Mouse (Mus musculus) stomach, embryonic 16.5 days (tissue): ENCODE measurements at regions not wholly inside any gene's neighbourhood (a gene's known extent, or its start where the extent isn't known, plus 50 kb on each side); places are given as distances from the start of the nearest gene placed in this dataset.

Experiments used
- ATAC-seq: fragments of 200-750 bp; cut with Nextera tagmentation; 2 replicates; pipeline ENCODE4 v1.8.0; 2017; ENCODE audit warnings: moderate number of reproducible peaks, moderate TSS enrichment; ENCODE audit not compliant: insufficient read depth, low FRiP score
- H3K27ac ChIP-seq: fragments of 300-500 bp; sonication (generic); 2 replicates; pipeline ENCODE4 v1.5.1; 2014; ENCODE audit warnings: low read length
- H3K27me3 ChIP-seq: fragments of 300-500 bp; sonication (generic); 2 replicates; pipeline ENCODE4 v1.6.1; 2014; ENCODE audit warnings: low read length, control low read depth, mixed read lengths; ENCODE audit not compliant: control insufficient read depth, insufficient read depth
- H3K36me3 ChIP-seq: fragments of 300-500 bp; sonication (generic); 2 replicates; pipeline ENCODE4 v1.6.1; 2014; ENCODE audit warnings: low read length; ENCODE audit not compliant: control insufficient read depth, insufficient read depth
- H3K4me1 ChIP-seq: fragments of 300-500 bp; sonication (generic); 2 replicates; pipeline ENCODE4 v1.6.1; 2014; ENCODE audit warnings: low read length, control low read depth, mixed read lengths; ENCODE audit not compliant: control insufficient read depth, insufficient read depth
- H3K4me2 ChIP-seq: fragments of 300-500 bp; sonication (generic); 2 replicates; pipeline ENCODE4 v1.6.1; 2014; ENCODE audit warnings: low read depth, low read length, mixed read lengths
- H3K4me3 ChIP-seq: fragments of 300-500 bp; sonication (generic); replicated peaks from 2 replicates; pipeline ENCODE4 v1.5.1; 2014; ENCODE audit warnings: mild to moderate bottlenecking, low read length
- H3K9ac ChIP-seq: fragments of 300-500 bp; sonication (generic); 2 replicates; pipeline ENCODE4 v1.6.1; 2014; ENCODE audit warnings: low read length
- H3K9me3 ChIP-seq: fragments of 300-500 bp; sonication (generic); replicated peaks from 2 replicates; pipeline ENCODE4 v1.6.1; 2016; ENCODE audit warnings: low read length, control low read depth; ENCODE audit not compliant: control insufficient read depth
- WGBS: fragments of 180-500 bp; shearing (Covaris S2); extraction: QIAGEN DNeasy Blood & Tissue Kit; methylation state at CpG from one replicate; pipeline ENCODE4 v1.1.7; 2014; 5-methylcytosine and 5-hydroxymethylcytosine counted together

DNA sequence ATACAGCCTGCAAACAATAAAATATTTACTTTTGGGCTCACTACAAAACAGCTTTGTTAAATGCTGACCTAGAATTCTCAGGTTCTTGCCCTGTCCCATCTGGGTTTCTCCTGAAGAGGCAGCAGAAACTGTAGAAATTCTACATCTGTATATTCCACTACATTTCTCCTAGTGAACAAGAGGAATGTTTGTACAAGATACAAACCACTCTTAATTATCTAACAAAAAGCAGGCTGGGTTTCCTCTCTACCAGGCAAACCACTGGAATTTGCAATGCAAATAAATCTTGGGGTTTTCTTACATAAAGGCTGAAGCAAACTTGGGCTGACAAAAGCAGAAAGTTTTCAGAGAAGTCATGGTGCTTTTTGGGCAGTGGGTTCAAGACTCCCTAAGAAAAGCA lies 67.7 kb upstream of the Magi3 start:
- H3K9ac ChIP-seq, result no peak overlapping the region
- peaks cover 5% of the 10 kb centered on the region for H3K4me1 ChIP-seq
- peak overlapping the region; percentile 87 for H3K27ac ChIP-seq
- no peak overlapping the region for H3K4me3 ChIP-seq
- no peak for ATAC-seq
- no peak overlapping the region for H3K4me2 ChIP-seq
- H3K9me3 ChIP-seq, result no peaks in the 10 kb centered on the region
- no peaks in the 10 kb centered on the region for H3K27me3 ChIP-seq
- no peaks in the 10 kb centered on the region for H3K36me3 ChIP-seq

- H3K27me3 ChIP-seq, result no peaks in the 10 kb centered on the region
- no peak overlapping the region for H3K27ac ChIP-seq
- H3K9ac ChIP-seq, result no peak overlapping the region
- H3K36me3 ChIP-seq, result no peaks in the 10 kb centered on the region
- H3K9me3 ChIP-seq, result no peaks in the 10 kb centered on the region
- no peak for ATAC-seq
- 89% methylated on average over 2 of the region's 2 CpGs for WGBS
- H3K4me3 ChIP-seq, result no peak overlapping the region
- peaks cover 5% of the 10 kb centered on the region for H3K4me1 ChIP-seq
- H3K4me2 ChIP-seq, result no peak overlapping the region
Measured at GRCm38 (mm10) chr3:104284961-104285360, 64.8 kb upstream of the Magi3 start.

- Histone ChIP-seq H3K4me2 (no peak overlapping the region), H3K27me3 (no peaks in the 10 kb centered on the region)
- 60% methylated on average over 5 of the region's 5 CpGs for WGBS
Measured at GRCm38 (mm10) chr3:104283855-104284254, 63.7 kb upstream of the Magi3 start.

GRCm38 (mm10) chr3:104279505-104279904 lies 59.3 kb upstream of the Magi3 start:
- Histone ChIP-seq H3K4me3 (no peak overlapping the region), H3K4me2 (no peak overlapping the region), H3K27ac (no peak overlapping the region), H3K9ac (no peak overlapping the region), H3K9me3 (no peaks in the 10 kb centered on the region), H3K4me1 (no peaks in the 10 kb centered on the region), H3K27me3 (no peaks in the 10 kb centered on the region), H3K36me3 (no peaks in the 10 kb centered on the region)
- ATAC-seq, result no peak
- 42% methylated on average over 6 of the region's 6 CpGs for WGBS

More at GRCm38 (mm10) chr3:104283855-104284254, 63.7 kb upstream of the Magi3 start:
- H3K4me3 ChIP-seq, result no peak overlapping the region
- H3K36me3 ChIP-seq, result no peaks in the 10 kb centered on the region
- H3K27ac ChIP-seq, result no peak overlapping the region
- ATAC-seq, result no peak
- H3K9ac ChIP-seq, result no peak overlapping the region
- no peaks in the 10 kb centered on the region for H3K9me3 ChIP-seq
- peaks cover 5% of the 10 kb centered on the region for H3K4me1 ChIP-seq

DNA sequence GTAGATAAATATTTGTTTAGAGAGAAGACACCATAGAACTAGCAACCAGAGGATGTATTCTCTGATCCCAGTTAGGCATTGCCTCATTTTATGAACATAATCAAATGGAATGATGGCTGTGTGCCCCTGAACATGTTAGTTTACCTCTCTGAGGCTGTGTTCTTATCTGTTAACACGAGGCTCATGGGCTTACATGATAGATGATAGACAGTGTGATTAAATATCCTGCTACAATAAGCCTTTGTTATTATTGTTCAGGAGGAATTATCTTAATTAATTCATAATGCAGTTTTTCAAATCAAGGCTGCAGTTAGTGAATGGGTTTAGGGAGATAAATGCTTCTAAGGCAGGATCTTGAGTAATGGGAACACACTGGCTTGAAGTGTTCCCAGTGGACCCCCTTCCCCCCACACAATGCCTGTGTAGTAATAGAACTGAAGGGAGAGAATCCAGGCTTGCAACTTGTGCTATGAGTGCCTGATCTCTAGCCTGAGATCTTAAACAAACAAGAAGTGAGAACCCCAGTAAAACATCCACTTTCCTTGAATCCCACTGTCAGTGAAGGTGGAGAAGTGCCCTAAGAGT lies 54.6 kb upstream of the Magi3 start:
- WGBS, result 13% methylated on average over 1 of the region's 1 CpGs
- ATAC-seq, result no peak
- no peaks in the 10 kb centered on the region for H3K4me1 ChIP-seq
- H3K9ac ChIP-seq, result no peak overlapping the region
- no peaks in the 10 kb centered on the region for H3K36me3 ChIP-seq
- H3K4me2 ChIP-seq, result no peak overlapping the region
- no peak overlapping the region for H3K4me3 ChIP-seq
- H3K27ac ChIP-seq, result no peak overlapping the region
- no peaks in the 10 kb centered on the region for H3K9me3 ChIP-seq
- H3K27me3 ChIP-seq, result no peaks in the 10 kb centered on the region

GRCm38 (mm10) chr3:104274084-104274483 lies 53.9 kb upstream of the Magi3 start:
- H3K36me3 ChIP-seq, result no peaks in the 10 kb centered on the region
- H3K9me3 ChIP-seq, result no peaks in the 10 kb centered on the region
- H3K9ac ChIP-seq, result no peak overlapping the region
- no peak overlapping the region for H3K4me2 ChIP-seq
- no peak overlapping the region for H3K27ac ChIP-seq
- H3K4me3 ChIP-seq, result no peak overlapping the region
- no peaks in the 10 kb centered on the region for H3K27me3 ChIP-seq
- H3K4me1 ChIP-seq, result no peaks in the 10 kb centered on the region
- no peak for ATAC-seq
